Mouse (Mus musculus): ENCODE data around the gene Sppl2c. TPM values are rescaled to one million over a fixed set of nuclear protein-coding genes. Genes with fewer than 3 reads are reported as not detected.

Gene Sppl2c
- total and polyA plus RNA-seq, 3 experiments, result not detected

DNA sequence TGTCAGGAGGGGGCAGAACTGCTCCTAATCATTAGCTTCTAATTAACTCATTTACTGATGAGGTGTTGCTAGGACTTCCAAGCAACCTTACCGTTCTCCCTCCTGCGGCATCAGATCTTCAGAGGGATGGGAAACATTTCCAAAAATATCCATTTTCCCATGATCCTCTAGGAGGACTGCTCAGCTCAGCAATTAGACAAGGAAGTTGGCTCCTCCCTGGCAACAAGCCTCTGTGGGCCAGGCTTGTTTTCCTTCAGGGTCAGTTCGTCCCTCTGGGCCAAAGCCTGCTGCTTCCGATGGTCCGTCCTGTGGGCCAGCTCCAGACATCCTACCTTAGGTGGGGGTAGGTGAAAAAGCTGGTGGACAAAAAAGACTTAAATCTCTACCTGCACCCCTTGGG, 25.0 kb upstream of the Sppl2c start:
- Histone ChIP-seq H3K4me1 (ENCODE audit: control insufficient read depth in 1 of 2, insufficient read depth in 2 of 2, low read length in 2 of 2) (no peaks in the 10 kb centered on the region), H3K27me3 (ENCODE audit: control insufficient read depth in 1 of 2, insufficient read depth in 2 of 2, low read length in 2 of 2) (no peaks in the 10 kb centered on the region; a peak in 1 of 4 replicates), H3K9ac (ENCODE audit: control insufficient read depth, low read depth, low read length, poor library complexity, severe bottlenecking) (no peak overlapping the region), H3K27ac (ENCODE audit: control insufficient read depth, low read depth, low read length) (no peak overlapping the region), H3K36me3 (ENCODE audit: control insufficient read depth in 1 of 2, insufficient read depth in 2 of 2, low read length in 2 of 2) (no peaks in the 10 kb centered on the region), H3K4me3 (ENCODE audit: control insufficient read depth in 1 of 2, insufficient read depth in 1 of 2, low read depth in 2 of 2, low read length in 2 of 2) (no peak overlapping the region), H3K9me3 (replicated peaks; ENCODE audit: insufficient read depth, low read length) (no peaks in the 10 kb centered on the region), H3K79me2 (ENCODE audit: control insufficient read depth, insufficient read depth, low read length, poor library complexity) (no peaks in the 10 kb centered on the region)
- TF ChIP-seq MAX (IDR thresholded peaks at IDR 0.05; ENCODE audit: low read length) (no peak), ZKSCAN1 (IDR thresholded peaks at IDR 0.05; ENCODE audit: low read depth, low read length) (no peak), ZMIZ1 (IDR thresholded peaks at IDR 0.05; ENCODE audit: low read depth, low read length) (no peak), TCF12 (IDR thresholded peaks at IDR 0.05; ENCODE audit: low read depth, low read length) (no peak), GABPA (IDR thresholded peaks at IDR 0.05; ENCODE audit: low read depth, low read length) (no peak), USF2 (IDR thresholded peaks at IDR 0.05; ENCODE audit: borderline replicate concordance in 1 of 2, insufficient read depth in 1 of 2, low read depth in 1 of 2, low read length in 2 of 2) (no peak), CHD2 (IDR thresholded peaks at IDR 0.05; ENCODE audit: low read length) (no peak), HCFC1 (IDR thresholded peaks at IDR 0.05; ENCODE audit: low read depth, low read length) (no peak), SIN3A (IDR thresholded peaks at IDR 0.05; ENCODE audit: low read length) (no peak), ETS1 (IDR thresholded peaks at IDR 0.05; ENCODE audit: low read depth, low read length) (no peak), ZNF384 (IDR thresholded peaks at IDR 0.05; ENCODE audit: low read depth, low read length) (no peak), USF1 (IDR thresholded peaks at IDR 0.05; ENCODE audit: low read depth, low read length) (no peak), ELF1 (IDR thresholded peaks at IDR 0.05; ENCODE audit: low read depth, low read length) (no peak), POLR2A (IDR thresholded peaks at IDR 0.05; ENCODE audit: control insufficient read depth in 1 of 2, insufficient read depth in 1 of 2, low read depth in 1 of 2, low read length in 2 of 2, poor library complexity in 1 of 2) (no peak), CTCF (IDR thresholded peaks at IDR 0.05 in 2 of 3, conservative IDR thresholded peaks at IDR 0.05 in 1 of 3; ENCODE audit: control insufficient read depth in 1 of 3, insufficient read depth in 1 of 3, low read depth in 2 of 3, low read length in 3 of 3, poor library complexity in 1 of 3, severe bottlenecking in 1 of 3) (no peak), RCOR1 (IDR thresholded peaks at IDR 0.05; ENCODE audit: low read depth, low read length) (no peak), MYB (IDR thresholded peaks at IDR 0.05; ENCODE audit: low read depth, low read length) (no peak), E2F4 (IDR thresholded peaks at IDR 0.05; ENCODE audit: borderline replicate concordance, low read depth, low read length) (no peak)
- DNase-seq (ENCODE audit: low read depth, low spot score), result no peak

DNA sequence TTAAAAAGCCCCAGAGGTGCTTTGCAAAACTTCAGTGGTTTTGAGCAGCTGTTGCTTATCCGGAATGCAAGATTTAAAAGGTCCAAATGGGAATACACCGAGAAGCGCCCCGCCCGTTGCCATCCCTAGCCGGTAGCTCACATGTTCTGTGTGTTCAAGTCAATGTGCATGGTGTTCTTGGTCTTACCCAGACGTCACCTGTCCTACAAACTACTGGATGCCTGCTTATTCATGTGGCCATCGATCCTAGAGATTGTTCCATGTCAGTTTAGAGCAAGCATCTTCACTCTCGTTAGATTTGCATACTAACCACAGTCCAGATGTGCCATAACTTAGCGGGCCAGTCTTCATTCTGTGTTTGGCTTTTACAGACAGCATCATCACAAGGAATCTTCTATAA, 21.9 kb upstream of the Sppl2c start:
- Histone ChIP-seq H3K4me3 (ENCODE audit: control insufficient read depth in 1 of 2, insufficient read depth in 1 of 2, low read depth in 2 of 2, low read length in 2 of 2) (no peak overlapping the region), H3K36me3 (ENCODE audit: control insufficient read depth in 1 of 2, insufficient read depth in 2 of 2, low read length in 2 of 2) (no peaks in the 10 kb centered on the region), H3K9me3 (replicated peaks; ENCODE audit: insufficient read depth, low read length) (no peaks in the 10 kb centered on the region), H3K9ac (ENCODE audit: control insufficient read depth, low read depth, low read length, poor library complexity, severe bottlenecking) (no peak overlapping the region), H3K4me1 (ENCODE audit: control insufficient read depth in 1 of 2, insufficient read depth in 2 of 2, low read length in 2 of 2) (no peaks in the 10 kb centered on the region), H3K27me3 (ENCODE audit: control insufficient read depth in 1 of 2, insufficient read depth in 2 of 2, low read length in 2 of 2) (no peaks in the 10 kb centered on the region; a peak in 1 of 4 replicates), H3K27ac (ENCODE audit: control insufficient read depth, low read depth, low read length) (no peak overlapping the region), H3K79me2 (ENCODE audit: control insufficient read depth, insufficient read depth, low read length, poor library complexity) (no peaks in the 10 kb centered on the region)
- TF ChIP-seq MYB (IDR thresholded peaks at IDR 0.05; ENCODE audit: low read depth, low read length), result no peak
- TF ChIP-seq TBP (IDR thresholded peaks at IDR 0.05; ENCODE audit: low read depth, low read length), result no peak
- TF ChIP-seq USF1 (IDR thresholded peaks at IDR 0.05; ENCODE audit: low read depth, low read length), result no peak
- no peak for TF ChIP-seq ZMIZ1 (IDR thresholded peaks at IDR 0.05; ENCODE audit: low read depth, low read length)
- no peak for TF ChIP-seq ZC3H11A (IDR thresholded peaks at IDR 0.05; ENCODE audit: low read depth, low read length)
- no peak for TF ChIP-seq SMC3 (IDR thresholded peaks at IDR 0.05; ENCODE audit: low read depth, low read length)
- TF ChIP-seq ZKSCAN1 (IDR thresholded peaks at IDR 0.05; ENCODE audit: low read depth, low read length), result no peak
- no peak for TF ChIP-seq EP300 (IDR thresholded peaks at IDR 0.05; ENCODE audit: low read depth in 1 of 2, low read length in 2 of 2)
- TF ChIP-seq MAX (IDR thresholded peaks at IDR 0.05; ENCODE audit: low read length), result no peak
- TF ChIP-seq CHD1 (IDR thresholded peaks at IDR 0.05; ENCODE audit: low read depth, low read length), result no peak
- TF ChIP-seq NRF1 (IDR thresholded peaks at IDR 0.05; ENCODE audit: insufficient read depth, low read depth, low read length, poor library complexity, severe bottlenecking), result no peak
- TF ChIP-seq GATA1 (IDR thresholded peaks at IDR 0.05; ENCODE audit: low read depth, low read length), result no peak
- DNase-seq (ENCODE audit: low read depth, low spot score), result no peak

Measured in MEL (cell line).